Mouse (Mus musculus) lung, postnatal 14 days (tissue): ENCODE results near the gene Smarca1.

Experiments
- DNase-seq: peaks from one replicate; pipeline ENCODE4 v3.0.0; 2021

The Smarca1 gene

DNA sequence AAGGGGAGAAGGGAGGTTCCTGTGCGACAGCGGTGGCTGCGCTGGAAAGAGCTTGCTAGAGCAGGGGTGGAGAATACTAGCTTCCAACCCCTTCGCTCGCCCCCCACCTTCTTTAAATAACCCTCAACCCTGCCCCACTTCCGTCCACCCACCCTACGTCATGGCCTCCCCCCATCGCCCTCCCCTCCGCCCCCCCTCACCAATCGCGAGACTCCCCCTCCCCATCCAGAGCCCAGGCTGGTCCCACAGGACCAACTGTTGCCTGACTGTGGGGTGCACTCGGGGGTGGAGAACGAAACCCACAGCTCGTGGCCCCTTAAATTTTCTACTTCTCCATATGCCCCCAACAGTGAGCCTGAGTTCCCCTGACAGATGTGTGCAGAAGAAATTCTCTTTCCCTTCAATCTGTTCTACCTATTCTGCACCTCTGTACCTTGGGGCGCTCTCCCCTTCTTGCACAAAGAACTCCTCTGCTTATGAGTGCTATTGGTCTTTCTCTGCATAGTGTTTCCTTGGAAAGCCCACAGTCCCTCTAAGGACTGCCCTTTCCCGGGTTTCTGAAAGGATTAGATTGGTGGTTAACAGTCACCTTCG, at the start of gene Smarca1:
Gene Smarca1, minus strand, starts transcription at position 544 of the 594 bp plus-strand sequence.
- DNase-seq: no peak

DNA sequence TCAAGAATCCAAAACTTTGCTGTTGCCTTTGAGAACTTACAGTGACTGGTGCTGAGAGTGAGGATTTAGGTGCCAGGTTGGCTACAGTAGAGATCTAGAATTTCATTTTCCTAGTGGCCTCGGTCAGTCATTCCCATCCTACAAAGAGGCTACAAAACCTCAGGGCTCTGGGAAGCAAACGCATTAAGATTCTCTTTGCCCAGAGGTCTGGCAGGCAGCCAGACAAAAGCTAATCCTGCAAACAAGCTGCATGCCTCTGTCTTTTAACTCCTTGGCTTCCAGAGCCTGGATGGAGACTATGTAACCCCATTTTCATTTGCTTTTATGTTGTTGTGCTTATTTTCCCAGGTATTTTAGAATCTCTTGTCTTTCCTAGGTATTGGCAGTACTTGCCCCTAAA, 45.0 kb upstream of the Smarca1 start:
- DNase-seq: peak; percentile 13

DNA sequence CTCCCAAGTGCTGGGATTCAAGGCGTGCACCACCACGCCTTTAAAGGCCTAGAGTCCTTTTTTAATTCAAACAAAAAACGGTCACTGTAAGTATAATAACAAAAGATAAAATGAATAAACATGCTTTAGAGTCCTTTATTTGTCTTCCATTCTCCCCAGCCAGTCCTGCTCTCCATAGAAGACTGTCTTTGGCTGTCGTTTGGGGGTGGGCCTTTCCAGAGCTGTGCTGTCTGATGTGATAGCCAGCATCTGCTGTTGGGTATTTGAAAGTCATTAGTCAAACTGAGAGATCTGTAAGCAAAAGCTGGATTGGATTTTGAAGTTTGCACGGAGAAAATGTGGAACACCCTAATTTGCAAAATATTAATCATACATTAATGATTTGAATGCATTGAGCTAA, 44.1 kb upstream of the Smarca1 start:
- no peak for DNase-seq

DNA sequence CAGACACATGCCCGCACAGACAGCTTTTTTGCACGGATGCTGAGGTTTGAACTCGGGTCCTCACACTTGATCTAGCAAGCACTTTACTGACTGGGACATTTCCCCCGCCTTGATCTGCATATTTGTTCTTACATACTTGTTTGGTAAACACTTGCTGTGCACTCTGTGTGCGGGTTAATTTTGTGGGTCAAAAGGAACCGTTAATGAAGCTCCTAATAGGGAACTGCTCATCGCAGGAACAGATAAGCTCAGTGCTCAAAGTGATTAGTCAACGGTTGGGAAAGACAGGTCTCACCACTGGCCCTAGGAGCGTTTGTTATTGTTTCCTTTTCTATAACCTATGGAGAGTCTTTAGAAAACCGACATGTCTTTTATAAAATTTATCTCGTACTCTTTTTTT, 41.6 kb upstream of the Smarca1 start:
- DNase-seq: no peak

DNA sequence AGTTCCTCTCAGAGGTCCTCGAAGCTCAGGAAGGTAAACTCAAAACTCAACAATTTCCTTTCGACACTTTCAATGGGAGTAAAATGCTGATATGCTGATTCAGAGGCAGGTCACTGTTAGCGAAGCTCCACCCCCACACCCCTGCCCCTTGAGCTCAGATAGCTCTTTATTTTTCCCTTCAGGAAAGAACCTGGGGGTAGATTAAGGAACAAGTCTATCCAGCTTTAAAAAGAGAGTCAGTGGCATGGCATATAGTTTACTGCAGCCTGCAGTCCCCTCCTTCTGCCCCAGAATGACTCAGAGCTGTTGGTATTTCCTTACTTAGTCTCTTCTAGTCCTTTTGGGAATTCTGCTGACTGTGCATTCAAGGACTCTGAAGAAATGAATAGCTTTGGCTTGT, 37.7 kb upstream of the Smarca1 start:
- peak; percentile 3 for DNase-seq

DNA sequence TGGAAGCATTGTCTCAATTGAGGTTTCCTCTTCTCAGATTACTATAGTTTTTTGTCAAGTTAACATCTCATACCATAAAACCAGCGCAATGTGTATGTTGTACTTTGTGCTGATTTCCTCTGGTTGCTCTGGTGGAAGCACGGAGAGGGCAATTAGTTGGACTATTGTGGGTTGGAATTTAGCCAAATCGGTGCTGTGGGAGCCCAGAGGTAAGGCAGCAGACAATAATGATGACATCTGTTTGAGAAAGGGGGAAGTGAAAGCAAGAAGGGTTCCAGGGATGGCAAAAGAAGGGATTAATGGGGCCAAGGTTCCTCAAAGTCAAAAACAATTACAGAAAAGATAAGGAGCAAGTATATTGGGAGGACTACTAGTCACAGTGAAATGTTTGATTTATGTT, 35.2 kb upstream of the Smarca1 start:
- no peak for DNase-seq

DNA sequence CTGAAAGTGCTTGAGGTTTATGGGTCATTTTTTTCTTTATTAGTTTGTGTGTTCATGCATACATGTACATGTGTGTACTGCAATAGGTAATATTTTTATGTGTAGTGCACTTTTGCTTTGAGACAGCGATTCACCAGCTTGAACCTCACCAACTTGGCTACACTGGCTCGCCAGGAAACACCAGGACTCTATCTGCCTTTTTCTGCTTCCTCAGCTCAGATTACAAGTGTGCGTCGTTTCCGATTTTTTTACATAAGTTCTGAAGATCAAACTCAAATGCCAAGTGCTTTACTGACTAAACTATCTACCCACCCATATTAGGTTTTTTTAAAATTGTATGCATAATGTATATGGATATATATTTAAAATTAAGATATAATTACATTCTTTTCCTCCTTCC, 27.8 kb upstream of the Smarca1 start:
- DNase-seq: no peak

DNA sequence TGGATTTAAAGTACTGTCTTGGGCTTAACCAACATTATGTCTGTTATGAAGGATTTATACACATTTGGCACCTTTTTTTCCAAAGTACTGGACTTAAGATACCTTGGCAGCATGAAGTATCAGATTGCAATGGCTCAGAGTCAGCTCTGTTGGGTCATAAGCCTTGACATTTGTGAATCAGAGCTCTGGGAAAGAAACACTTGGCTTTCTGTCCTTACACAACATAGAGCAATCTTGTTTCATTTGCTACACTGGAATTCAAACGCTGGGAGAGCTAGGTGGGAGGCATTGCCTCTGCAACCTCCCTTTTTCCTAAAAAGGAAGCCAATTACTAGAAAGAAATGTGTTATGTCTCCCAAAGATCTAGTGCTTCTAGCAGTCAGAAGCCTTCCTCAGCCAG, 24.1 kb upstream of the Smarca1 start:
- no peak for DNase-seq

DNA sequence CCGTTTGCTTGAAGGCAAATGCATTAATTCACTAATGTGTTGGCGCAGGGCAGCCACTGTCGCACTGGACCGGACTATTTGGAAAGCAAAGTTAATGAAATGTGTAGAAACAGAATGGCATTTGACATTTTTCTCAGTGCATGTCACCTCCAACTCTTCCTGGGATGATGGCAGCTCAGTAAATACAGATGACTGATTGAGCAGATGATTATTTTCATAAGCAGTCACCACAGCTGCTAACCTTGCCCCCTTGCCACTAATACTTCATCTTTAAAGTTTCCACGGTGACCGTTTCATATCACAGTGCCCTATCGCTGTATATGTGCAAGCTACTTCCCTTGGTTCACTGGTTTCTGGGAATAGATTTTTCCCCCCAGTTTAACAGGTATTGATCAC, 20.8 kb upstream of the Smarca1 start:
- DNase-seq: no peak

DNA sequence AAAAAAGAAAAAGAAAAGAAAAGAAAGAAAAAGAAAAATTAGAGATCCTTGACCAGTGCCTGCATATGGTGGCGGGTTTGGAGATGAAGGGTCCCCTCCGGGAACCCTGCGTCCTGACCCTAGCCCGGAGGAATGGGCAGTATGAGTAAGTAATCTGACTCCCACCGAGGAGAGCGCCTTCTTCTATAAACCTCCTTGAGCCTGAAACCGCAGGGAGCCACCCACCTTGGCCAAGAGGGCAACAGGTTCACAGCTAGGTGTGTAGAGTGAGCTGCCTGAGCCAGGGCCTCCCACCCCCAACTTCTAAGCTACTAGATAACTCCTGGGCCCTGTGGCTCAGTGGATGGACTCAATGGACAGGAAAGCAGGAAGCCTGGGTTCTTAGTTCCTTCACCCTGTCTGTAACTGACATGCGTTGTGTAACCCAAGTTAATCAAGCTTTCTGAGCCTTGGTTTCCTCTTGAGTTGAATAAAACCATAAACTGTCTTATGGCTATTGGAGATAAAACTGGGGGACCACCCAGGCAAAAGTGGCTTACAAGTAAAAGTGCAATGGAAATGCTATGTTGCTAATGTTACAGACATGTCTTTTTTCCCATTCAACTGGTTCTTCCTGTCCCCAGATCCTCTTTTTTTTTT, 20.2 kb upstream of the Smarca1 start:
- peak; percentile 17 for DNase-seq

DNA sequence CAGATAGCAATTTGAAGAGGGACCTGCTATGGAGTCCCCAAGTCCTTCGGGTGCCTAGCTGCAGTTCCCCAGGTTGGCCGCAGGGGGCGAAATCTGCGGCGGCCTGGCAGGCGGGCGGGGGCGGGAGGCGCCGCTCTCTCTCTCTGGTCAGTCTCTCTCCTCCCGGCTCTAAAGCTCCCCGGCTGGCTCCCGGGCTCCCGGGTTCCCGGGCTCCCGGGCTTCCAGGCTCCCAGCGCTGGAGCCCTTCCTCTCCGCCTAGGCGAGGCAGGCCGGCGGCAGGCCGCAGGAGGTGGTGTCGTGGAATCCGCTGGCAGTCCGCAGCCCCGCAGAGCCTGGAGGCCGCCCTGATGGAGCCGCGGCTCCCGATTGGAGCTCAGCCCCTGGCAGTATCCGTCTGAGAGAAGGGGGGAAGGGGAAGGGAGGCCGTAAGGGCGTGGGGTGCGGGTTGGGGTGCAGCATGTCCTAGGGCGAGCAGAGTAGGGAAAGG, 19.6 kb upstream of the Smarca1 start, which contains the start of gene Ocrl:
Gene Ocrl, plus strand, starts transcription at position 82 of the 487 bp plus-strand sequence.
- DNase-seq: peak; percentile 72

DNA sequence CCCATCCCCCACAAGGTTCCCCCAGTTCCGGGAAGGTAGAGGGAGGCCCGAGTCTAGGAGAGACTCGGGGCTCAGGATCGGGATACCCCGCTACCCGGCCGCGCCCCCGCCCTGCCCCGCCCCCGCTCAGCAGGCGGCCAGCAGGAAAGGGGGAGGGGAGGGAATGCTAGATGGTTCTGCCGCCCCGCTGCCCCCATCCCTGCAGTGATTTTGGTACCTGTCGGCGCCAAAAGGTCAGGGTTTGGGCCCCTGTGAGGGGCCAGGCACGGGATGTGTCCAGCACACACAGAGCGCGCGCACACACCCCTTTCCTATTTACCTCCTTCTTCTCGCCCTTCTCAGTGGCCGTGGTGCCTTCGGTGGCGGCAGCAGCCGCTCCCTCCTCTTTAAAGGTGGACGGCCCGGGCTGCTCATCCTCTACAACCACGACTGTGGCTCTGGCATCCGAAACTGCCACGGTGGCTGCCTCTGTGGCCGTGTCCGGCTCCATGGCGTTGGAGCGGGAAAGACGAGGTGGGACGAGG, 805 bp downstream of the Smarca1 start:
- DNase-seq: no peak

DNA sequence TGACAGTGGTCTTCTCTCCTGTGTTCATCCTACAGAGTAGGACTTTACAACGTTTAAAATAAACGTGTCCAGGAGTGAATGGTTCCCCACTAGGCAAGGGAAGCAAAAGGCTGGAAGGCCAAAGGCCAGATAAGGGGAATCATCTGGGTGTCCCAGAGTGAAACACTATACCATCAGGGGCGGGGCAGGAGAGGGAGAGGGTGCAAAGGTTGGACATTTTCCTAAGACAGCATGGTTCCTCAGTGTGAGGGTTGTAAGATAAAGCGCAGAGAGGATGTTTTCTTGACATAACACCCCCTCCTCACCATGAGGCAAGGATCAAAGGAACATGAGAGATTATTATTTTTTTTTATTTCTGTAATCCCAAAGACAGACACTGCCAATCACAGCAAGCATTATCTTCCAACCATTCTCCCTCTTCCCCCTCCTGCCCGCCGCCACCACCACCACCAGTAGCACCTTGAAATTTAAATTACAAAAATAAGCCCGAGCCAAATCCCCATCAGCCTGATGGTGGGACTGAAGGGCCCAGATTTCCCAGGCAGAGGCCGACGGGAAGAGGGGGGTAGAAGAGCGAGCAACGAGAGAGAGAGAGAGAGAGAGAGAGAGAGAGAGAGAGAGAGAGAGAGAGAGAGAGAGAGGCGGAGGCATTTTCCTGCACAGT, 1.4 kb downstream of the Smarca1 start:
- DNase-seq: no peak

DNA sequence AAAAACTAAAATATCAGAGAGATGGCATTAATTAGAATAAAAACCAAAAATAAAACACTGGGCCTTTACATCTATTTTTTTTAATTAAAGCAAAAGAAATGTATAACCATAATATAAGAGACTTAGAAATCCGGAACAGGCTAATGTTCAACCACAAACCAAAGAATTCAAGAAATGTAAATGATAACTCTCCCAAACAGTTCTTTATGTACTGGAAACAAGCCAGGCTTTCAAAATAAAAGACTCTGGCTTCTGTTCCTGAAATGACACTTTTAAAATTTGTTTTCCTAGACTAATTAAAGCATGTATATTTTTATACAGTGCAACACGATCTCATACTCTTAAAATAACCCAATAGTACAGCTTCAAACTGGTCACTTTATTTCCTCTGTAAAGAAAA, 5.4 kb downstream of the Smarca1 start:
- no peak for DNase-seq

DNA sequence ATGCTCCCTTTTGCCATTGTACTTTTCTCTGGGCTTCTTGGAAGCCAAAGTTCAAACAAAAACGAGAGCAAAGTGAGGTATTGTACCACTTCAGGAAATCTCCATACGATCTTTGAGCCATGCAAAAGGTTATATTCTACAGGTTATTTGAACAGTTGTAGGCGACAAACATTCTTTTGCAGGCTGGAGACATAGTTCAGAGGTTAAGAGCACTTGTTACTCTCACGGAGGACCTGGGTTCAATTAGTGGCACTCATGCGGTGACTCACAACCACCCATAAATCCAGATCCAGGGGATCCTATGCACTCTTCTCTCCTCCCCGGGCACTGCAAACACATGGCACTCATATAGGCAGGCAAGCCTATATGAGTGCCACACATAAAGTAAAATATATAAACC, 10.0 kb downstream of the Smarca1 start:
- DNase-seq: no peak

DNA sequence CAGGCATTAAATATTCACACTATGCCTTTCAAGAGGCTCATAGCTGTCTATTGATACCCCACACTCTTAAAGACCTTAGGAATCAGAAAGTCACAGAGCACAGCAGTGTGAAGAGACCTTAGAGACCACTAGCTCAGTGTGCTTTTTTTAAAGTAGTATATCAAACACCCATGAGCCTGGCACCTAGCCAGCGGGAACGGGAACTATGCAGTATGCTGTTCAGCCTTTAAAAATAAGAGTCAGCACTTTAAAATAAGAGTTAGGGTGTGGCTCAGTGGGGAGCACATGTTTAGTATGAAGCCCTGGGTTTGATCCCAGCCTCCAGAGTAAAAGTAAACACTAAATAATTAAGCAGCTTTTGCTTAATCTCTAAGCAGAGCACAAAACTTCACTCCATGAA, 12.7 kb downstream of the Smarca1 start:
- peak; percentile 40 for DNase-seq

DNA sequence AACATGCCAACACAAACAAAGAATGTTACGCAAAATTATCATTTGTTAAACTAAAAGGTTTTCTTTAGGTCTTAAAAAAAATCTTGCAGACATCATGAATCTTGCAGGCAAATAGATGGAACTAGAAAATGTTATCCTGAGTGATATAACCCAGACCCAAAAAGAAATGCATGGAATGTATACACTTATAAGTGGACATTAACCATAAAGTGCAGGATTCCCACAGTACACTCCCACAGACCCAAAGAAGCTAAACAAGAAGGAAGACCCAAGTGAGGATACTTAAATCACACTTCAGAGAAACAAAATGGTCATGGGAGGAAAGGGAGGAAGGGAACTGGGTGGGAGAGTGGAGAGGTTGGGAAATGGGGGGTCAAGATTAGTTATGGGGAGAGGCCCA, 34.2 kb downstream of the Smarca1 start:
- no peak for DNase-seq

DNA sequence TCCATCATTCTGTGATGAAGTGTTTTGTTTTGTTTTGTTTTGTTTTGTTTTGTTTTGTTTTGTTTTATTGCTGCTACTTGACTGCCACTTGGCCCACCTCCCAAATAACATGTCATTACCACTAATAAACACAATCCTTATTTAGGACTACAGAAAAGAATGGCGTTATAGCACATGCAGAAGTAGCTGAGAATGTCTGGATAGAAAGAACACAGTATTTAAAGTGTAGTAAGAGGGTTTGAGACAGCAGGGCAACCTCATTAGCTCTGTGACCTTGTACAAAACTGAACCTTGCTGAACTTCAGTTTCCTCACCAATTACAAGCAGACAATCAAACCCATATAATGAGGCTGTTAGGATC, 57.0 kb downstream of the Smarca1 start:
- DNase-seq: no peak

DNA sequence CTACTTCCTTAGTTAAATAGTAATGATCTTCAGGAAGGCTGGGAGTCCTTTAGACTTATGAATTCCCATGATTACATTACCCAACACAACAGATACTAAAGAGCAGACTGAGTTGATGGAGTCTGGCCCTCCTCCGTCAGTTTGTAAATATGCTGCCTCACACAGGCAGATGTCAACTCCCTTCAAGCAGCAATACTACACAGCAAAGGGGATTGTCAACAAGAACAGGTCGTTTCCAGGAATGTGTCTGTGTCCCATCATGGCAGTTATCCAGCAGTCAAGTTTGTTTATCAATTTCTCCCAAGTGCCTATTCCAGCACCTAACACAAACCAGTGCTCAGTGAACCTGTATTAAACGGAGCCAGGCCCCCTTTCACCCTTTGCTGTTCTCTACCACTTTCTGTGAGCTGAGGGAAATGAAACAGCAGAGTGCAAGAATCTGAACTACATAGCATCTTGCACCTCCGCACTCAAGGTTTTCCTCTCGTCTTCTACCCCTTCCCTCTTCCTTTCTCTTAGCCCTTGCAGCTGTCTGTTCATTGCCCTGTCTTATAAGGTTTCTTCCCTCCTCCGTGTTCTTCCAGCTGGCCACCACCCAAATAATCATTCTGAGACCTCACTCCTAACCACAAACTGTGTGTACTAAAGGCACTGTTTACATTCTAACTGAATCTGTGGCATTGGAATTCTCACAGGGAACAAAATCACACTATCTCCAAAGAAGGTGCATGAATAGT, 57.5 kb downstream of the Smarca1 start:
- DNase-seq: peak; percentile 1

DNA sequence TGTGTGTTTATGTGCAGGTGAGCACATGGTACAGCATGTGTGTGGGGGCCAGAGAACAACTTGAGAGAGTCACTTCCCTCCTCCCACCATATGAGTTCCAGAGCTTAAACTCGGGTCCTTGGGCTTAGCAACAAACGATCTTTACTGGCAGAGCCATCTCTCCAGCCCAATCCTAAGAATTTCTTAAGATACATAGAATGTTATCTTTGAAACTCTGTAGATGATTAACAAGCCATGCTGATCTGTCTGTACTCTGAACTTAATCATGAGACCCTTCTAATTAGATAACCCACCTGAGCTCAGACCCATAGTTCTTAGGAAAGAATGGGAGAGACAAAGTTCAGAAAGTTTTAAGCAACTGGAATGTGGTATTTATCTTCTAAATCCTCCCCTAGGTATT, 59.3 kb downstream of the Smarca1 start:
- DNase-seq: no peak

DNA sequence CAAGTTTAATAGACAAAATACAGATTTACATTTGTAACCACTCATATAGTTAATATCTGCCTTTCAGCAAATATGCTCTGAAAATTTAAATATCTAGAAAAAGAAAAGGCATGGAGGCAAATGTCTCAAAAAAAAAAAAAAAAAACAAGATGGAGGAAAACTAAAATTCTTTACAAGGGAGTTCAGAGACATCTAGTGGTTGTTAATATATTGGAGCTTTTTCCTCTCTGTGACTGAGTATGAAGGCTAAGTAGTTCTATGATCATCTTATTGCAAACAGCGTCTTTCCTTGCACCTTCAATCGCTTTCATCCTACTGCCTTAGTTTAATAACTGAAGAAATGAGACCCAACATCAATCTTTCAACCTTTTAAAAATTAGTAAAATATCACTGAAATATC, 72.2 kb downstream of the Smarca1 start:
- no peak for DNase-seq

DNA sequence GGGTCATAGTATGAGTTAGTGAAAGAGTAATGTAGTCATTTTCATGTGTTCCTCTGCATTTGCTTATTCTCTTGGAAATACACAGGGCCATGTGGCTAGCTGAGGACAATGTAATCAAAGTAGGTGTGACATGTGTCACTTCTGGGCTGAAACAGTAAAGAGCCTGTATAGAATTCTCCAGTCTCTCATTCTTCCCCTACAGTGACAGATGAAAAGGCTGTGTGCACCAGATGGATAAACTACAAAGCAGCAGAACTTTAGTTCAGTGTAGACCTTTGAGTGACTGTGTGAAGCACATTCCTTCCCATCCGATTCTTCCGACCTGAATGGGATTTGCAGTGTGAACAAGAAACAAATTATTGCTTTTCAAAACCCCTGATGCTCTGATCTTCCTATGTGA, 84.1 kb downstream of the Smarca1 start:
- DNase-seq: no peak

DNA sequence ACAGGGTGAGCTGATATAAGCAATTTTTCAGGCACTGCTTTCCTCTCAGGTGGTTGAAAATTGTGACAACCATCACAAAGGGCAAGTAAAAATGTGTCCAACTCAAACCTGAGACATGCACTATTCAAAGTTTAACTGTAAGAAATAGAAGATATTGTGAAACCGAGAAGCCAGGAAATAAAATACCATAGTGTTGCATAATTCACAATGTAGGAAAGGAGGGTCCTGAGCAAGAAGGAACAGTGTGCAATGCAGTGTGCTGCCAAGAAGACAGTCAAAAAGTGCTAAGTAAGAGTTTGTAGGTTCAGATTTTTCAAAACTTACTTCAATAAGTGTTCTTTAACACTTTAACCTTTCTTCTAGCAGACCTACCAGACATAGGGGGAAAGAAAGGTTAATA, 128.3 kb downstream of the Smarca1 start:
- DNase-seq: no peak

DNA sequence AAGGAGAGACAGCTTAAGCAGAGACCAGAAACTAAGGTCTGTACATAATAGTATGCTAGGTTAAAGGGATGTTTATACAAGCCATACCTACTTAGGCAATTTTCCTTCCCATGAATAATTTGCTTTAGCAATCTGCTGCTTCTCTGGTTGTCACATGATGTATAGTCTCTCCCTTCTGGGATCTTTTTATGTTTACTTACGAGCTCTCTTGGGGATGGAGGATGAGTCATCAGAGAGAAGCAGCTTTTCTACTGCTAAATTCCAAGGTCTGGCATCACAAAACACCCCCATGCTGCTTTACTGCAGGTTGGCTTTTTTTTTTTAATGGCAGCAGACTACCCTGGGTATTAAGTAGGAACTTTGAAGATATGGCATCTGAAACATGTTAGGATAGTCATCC, 132.6 kb downstream of the Smarca1 start:
- DNase-seq: no peak
